Mouse (Mus musculus): ENCODE measurements at regions not wholly inside any gene's neighbourhood (a gene's known extent, or its start where the extent isn't known, plus 50 kb on each side); places are given as distances from the start of the nearest gene placed in this dataset.

DNA sequence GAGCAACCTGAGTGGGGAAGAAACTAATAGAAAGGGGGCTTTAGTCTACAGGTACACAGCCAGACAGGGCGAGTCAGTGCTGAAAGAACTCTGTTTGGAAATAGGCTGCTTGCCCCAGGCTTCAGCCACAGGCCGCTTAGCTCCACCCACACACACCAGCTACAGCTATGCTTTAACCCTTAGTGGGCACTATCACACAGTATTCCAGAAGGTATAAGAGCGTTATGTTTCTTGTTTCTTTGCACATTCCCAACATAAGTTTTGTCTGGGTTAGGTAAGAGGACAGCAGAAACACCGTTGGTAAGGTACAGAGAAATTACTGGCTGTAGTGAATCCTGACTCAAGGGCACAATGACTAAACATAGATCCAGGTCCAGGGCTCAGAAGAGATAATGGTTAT lies 165.8 kb downstream of the Spry2 start:
- ATAC-seq (ENCODE audit: insufficient read depth, low FRiP score): no peak
- Histone ChIP-seq H3K4me3 (replicated peaks; ENCODE audit: low read length) (no peak overlapping the region), H3K4me2 (ENCODE audit: low read depth, low read length) (peak overlapping the region; percentile 1; the same call in 1 of the 2 replicates), H3K27me3 (ENCODE audit: control insufficient read depth, insufficient read depth, low read length) (no peaks in the 10 kb centered on the region), H3K9ac (ENCODE audit: low read length) (no peak overlapping the region), H3K27ac (ENCODE audit: low read length) (no peak overlapping the region), H3K36me3 (ENCODE audit: control insufficient read depth, insufficient read depth, low read length) (no peaks in the 10 kb centered on the region), H3K9me3 (replicated peaks; ENCODE audit: control insufficient read depth, low read length) (no peaks in the 10 kb centered on the region), H3K4me1 (ENCODE audit: control insufficient read depth, insufficient read depth, low read length) (peaks cover 20% of the 10 kb centered on the region)
- WGBS: 7% methylated on average over 4 of the region's 4 CpGs

DNA sequence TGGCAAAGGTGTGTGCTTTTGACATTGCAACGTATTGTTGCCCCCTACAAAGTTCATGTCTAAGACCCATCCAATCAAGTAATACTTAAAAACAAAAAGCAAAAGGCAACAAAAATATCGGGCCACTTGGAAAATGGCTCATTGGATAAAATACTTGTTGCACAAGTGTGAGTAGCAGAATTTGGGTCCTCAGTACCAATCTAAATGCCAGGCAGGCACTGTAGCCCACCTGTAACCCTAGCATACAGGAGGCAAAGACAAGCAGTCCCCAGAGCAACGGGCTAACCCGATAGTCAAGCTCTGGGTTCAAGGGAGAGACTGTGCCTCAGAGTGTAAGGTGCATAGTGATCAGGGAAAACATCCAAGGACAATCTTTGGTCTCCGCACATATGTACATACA lies 167.8 kb downstream of the Spry2 start:
- ATAC-seq (ENCODE audit: insufficient read depth, low FRiP score): no peak
- no peak overlapping the region for H3K9ac ChIP-seq (ENCODE audit: low read length)

DNA sequence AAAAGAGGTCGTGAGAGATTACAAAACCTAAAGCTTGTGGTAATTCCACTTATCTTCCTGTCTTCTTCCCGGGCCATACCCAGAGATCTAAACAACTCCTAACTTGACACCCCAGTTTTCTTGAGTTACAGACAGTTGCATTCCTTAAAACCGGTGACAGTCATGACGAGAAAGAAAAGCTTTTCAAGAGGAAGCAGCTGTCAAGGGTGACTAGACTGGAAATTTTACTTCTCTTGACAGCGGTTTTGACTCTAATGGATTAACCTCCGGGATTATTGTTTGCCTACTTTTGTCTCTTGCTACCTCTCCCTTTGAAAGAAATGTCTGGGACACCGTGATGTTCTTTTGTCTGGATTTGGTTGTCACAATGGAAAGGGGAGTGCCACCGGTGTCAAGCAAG lies 170.9 kb downstream of the Spry2 start:
- no peak overlapping the region for H3K9ac ChIP-seq (ENCODE audit: low read length)
- H3K9me3 ChIP-seq (replicated peaks; ENCODE audit: control insufficient read depth, low read length): no peaks in the 10 kb centered on the region
- H3K4me2 ChIP-seq (ENCODE audit: low read depth, low read length): no peak overlapping the region
- H3K27me3 ChIP-seq (ENCODE audit: control insufficient read depth, insufficient read depth, low read length): no peaks in the 10 kb centered on the region
- H3K36me3 ChIP-seq (ENCODE audit: control insufficient read depth, insufficient read depth, low read length): no peaks in the 10 kb centered on the region
- no peak overlapping the region for H3K4me3 ChIP-seq (replicated peaks; ENCODE audit: low read length)
- no peak for ATAC-seq (ENCODE audit: insufficient read depth, low FRiP score)
- no peak overlapping the region for H3K27ac ChIP-seq (ENCODE audit: low read length)
- WGBS: 38% methylated on average over 8 of the region's 8 CpGs
- H3K4me1 ChIP-seq (ENCODE audit: control insufficient read depth, insufficient read depth, low read length): peaks cover 2% of the 10 kb centered on the region

More for the DNA sequence above, 167.8 kb downstream of the Spry2 start:
- H3K4me1 ChIP-seq (ENCODE audit: control insufficient read depth, insufficient read depth, low read length): peaks cover 20% of the 10 kb centered on the region
- no peaks in the 10 kb centered on the region for H3K36me3 ChIP-seq (ENCODE audit: control insufficient read depth, insufficient read depth, low read length)
- 90% methylated on average over 5 of the region's 5 CpGs for WGBS
- H3K9me3 ChIP-seq (replicated peaks; ENCODE audit: control insufficient read depth, low read length): no peaks in the 10 kb centered on the region
- H3K27ac ChIP-seq (ENCODE audit: low read length): no peak overlapping the region
- no peaks in the 10 kb centered on the region for H3K27me3 ChIP-seq (ENCODE audit: control insufficient read depth, insufficient read depth, low read length)
- H3K4me2 ChIP-seq (ENCODE audit: low read depth, low read length): no peak overlapping the region
- no peak overlapping the region for H3K4me3 ChIP-seq (replicated peaks; ENCODE audit: low read length)

DNA sequence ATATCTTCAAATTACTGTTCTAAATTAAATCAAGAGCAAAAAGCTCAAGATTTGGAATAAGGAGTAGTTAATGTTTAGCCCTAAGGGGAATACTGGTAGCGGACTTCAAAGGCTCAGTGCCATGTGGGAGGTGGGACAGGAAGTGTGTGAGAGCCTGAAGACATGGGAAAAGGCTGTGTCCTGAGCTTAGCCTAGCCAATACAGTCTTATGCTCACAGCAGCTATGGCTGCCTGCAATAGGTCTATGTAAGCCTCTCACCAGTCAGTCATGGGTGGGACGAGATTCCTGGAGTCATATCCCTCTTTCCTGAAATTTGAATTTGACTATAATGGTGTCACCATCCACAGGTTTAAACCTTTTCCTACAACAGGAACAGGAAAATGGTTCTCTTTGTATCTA lies 173.7 kb downstream of the Spry2 start:
- no peak for ATAC-seq (ENCODE audit: insufficient read depth, low FRiP score)
- Histone ChIP-seq H3K4me3 (replicated peaks; ENCODE audit: low read length) (no peak overlapping the region), H3K4me1 (ENCODE audit: control insufficient read depth, insufficient read depth, low read length) (no peaks in the 10 kb centered on the region), H3K27ac (ENCODE audit: low read length) (no peak overlapping the region), H3K27me3 (ENCODE audit: control insufficient read depth, insufficient read depth, low read length) (no peaks in the 10 kb centered on the region), H3K36me3 (ENCODE audit: control insufficient read depth, insufficient read depth, low read length) (no peaks in the 10 kb centered on the region), H3K9ac (ENCODE audit: low read length) (no peak overlapping the region), H3K9me3 (replicated peaks; ENCODE audit: control insufficient read depth, low read length) (no peaks in the 10 kb centered on the region), H3K4me2 (ENCODE audit: low read depth, low read length) (no peak overlapping the region)
- 74% methylated on average over 2 of the region's 2 CpGs for WGBS

DNA sequence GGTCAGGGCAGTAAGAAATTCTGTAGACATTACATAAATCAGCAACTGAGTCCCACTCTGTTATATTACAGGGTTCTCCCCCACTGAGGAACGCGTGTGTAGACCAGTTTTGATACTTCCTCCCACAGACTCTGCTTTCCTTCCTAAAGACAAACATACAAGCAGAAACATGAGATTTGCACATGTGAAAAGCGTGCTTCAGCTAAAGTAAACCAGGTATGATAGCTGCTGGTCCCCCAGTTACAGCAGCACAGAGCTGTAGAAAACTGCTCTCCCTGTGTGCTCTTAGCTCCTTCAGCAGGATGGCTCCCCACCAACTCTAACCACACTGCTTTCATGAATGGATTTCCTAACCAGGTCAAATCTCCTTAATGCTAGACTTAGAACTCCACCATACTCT lies 175.0 kb downstream of the Spry2 start:
- Histone ChIP-seq H3K4me1 (ENCODE audit: control insufficient read depth, insufficient read depth, low read length) (no peaks in the 10 kb centered on the region), H3K27ac (ENCODE audit: low read length) (no peak overlapping the region), H3K36me3 (ENCODE audit: control insufficient read depth, insufficient read depth, low read length) (no peaks in the 10 kb centered on the region), H3K4me3 (replicated peaks; ENCODE audit: low read length) (no peak overlapping the region), H3K4me2 (ENCODE audit: low read depth, low read length) (no peak overlapping the region), H3K27me3 (ENCODE audit: control insufficient read depth, insufficient read depth, low read length) (no peaks in the 10 kb centered on the region), H3K9me3 (replicated peaks; ENCODE audit: control insufficient read depth, low read length) (no peaks in the 10 kb centered on the region), H3K9ac (ENCODE audit: low read length) (no peak overlapping the region)
- WGBS: 56% methylated on average over 3 of the region's 3 CpGs
- ATAC-seq (ENCODE audit: insufficient read depth, low FRiP score): no peak

DNA sequence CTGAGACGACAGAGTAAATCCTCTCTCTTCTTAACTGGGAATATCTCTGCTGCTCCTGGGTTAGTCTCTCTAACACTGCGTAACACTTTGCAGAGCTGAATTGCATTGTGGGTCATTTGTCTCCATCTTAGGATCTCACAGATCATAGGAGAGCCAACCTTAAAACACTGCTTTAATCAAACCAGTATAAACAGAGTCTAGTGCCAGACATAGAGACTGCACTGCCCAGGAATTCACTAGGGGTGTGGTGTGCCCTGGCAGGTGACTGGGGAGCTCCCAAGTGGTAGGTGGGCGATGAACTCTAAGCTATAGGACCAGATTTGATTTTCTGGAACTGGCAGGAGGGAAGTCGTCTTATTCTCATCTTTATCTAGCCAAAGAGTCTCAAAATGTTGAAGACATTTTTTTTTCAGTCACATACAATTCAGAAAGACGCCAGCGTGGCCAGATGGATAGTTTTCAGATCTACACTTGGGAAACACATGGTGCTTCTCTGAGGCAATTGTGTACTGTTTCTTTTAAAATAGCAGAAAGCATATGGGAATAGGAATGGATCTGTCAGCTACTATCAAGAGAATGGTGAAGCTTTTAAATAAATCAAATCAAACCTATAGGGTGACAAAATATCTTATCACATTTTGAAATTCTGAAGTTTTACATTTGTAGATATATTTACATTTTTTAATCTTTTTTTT lies 175.7 kb downstream of the Spry2 start:
- no peak for ATAC-seq (ENCODE audit: insufficient read depth, low FRiP score)
- H3K36me3 ChIP-seq (ENCODE audit: control insufficient read depth, insufficient read depth, low read length): no peaks in the 10 kb centered on the region
- no peaks in the 10 kb centered on the region for H3K9me3 ChIP-seq (replicated peaks; ENCODE audit: control insufficient read depth, low read length)
- no peak overlapping the region for H3K27ac ChIP-seq (ENCODE audit: low read length)
- H3K4me2 ChIP-seq (ENCODE audit: low read depth, low read length): no peak overlapping the region
- H3K4me1 ChIP-seq (ENCODE audit: control insufficient read depth, insufficient read depth, low read length): no peaks in the 10 kb centered on the region
- WGBS: 71% methylated on average over 6 of the region's 6 CpGs
- H3K4me3 ChIP-seq (replicated peaks; ENCODE audit: low read length): no peak overlapping the region
- H3K9ac ChIP-seq (ENCODE audit: low read length): no peak overlapping the region
- no peaks in the 10 kb centered on the region for H3K27me3 ChIP-seq (ENCODE audit: control insufficient read depth, insufficient read depth, low read length)

DNA sequence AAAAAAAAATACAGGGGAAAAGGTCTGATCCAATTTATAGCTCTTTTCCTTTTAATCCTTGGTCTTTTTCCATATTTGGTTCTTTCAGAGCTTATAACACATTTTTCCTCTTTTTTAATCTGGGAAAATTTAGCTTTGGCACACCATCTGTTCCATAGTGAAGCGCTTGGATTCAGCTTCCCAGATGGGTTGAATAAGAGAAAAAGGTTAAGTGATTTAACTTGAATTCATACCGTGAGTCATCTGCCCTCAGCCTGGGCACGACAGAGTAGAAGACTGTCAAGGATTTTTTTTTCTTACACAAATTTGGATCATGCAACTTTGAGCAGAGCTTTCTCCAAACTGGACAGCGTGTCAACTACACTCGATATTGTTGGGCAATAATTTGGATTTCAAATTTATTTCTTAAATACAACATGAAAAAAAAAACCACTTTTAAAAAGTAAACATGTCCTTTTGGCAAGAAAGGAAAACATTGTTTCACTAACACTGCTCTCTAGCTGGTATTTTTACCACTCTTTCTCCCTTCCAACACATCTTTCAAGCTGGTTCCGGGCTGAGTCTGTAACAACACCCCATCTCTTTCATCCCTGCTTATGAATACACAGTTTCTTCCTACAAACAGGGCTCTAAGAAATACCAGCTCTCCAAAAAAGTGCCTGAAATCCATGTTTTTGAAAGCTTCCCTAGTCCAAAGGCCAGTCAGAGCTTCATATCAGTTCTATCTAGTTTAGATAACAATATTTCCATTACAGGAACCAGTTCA lies 177.8 kb downstream of the Spry2 start:
- WGBS: 67% methylated on average over 6 of the region's 6 CpGs
- H3K4me1 ChIP-seq (ENCODE audit: control insufficient read depth, insufficient read depth, low read length): no peaks in the 10 kb centered on the region
- H3K36me3 ChIP-seq (ENCODE audit: control insufficient read depth, insufficient read depth, low read length): no peaks in the 10 kb centered on the region
- no peaks in the 10 kb centered on the region for H3K9me3 ChIP-seq (replicated peaks; ENCODE audit: control insufficient read depth, low read length)
- no peak overlapping the region for H3K27ac ChIP-seq (ENCODE audit: low read length)
- no peak overlapping the region for H3K9ac ChIP-seq (ENCODE audit: low read length)
- no peaks in the 10 kb centered on the region for H3K27me3 ChIP-seq (ENCODE audit: control insufficient read depth, insufficient read depth, low read length)
- no peak overlapping the region for H3K4me2 ChIP-seq (ENCODE audit: low read depth, low read length)
- no peak overlapping the region for H3K4me3 ChIP-seq (replicated peaks; ENCODE audit: low read length)
- no peak for ATAC-seq (ENCODE audit: insufficient read depth, low FRiP score)

DNA sequence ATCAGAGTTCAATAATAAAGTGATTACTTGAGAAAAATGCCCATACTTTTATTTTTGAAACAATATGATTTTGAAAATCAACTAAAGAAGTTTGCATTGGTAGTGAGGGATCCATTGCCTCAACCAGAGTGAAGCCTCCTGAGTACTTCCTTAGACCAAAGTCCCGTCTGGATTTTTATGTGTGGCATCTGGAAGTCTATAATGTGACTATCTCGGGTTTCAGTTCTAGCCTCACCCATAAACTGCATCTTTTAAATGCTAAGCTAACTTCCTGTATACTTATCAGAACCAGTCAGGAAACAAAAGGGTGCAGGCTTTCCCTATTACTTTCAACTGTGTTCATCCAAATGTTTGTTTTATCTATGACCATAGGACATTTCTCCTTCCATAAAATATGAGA lies 178.8 kb downstream of the Spry2 start:
- 38% methylated on average over 2 of the region's 2 CpGs for WGBS
- Histone ChIP-seq H3K9me3 (replicated peaks; ENCODE audit: control insufficient read depth, low read length) (no peaks in the 10 kb centered on the region), H3K4me1 (ENCODE audit: control insufficient read depth, insufficient read depth, low read length) (no peaks in the 10 kb centered on the region), H3K9ac (ENCODE audit: low read length) (no peak overlapping the region), H3K4me2 (ENCODE audit: low read depth, low read length) (no peak overlapping the region), H3K4me3 (replicated peaks; ENCODE audit: low read length) (no peak overlapping the region), H3K27ac (ENCODE audit: low read length) (no peak overlapping the region), H3K27me3 (ENCODE audit: control insufficient read depth, insufficient read depth, low read length) (no peaks in the 10 kb centered on the region), H3K36me3 (ENCODE audit: control insufficient read depth, insufficient read depth, low read length) (no peaks in the 10 kb centered on the region)
- no peak for ATAC-seq (ENCODE audit: insufficient read depth, low FRiP score)

DNA sequence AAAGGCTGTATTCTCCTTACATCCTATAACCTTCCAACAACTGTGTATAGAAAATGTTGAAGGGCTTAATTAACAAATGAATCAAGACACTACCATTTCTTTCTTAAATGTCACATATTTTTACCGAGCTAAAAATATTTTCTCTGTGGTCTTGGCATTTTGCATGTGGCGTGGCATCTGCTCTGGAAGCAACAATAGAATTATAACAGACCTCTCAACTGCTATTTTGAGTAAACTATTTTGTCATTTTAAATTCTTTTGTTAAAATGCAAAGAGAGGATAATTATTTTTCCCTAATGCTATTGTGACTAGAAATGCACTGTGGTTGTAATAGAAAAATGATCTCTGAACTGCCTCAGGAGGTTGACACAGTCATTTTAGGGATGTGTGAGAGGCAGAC lies 187.9 kb downstream of the Spry2 start:
- H3K36me3 ChIP-seq (ENCODE audit: control insufficient read depth, insufficient read depth, low read length): no peaks in the 10 kb centered on the region
- H3K9ac ChIP-seq (ENCODE audit: low read length): no peak overlapping the region
- H3K9me3 ChIP-seq (replicated peaks; ENCODE audit: control insufficient read depth, low read length): no peaks in the 10 kb centered on the region
- H3K4me2 ChIP-seq (ENCODE audit: low read depth, low read length): no peak overlapping the region
- H3K4me1 ChIP-seq (ENCODE audit: control insufficient read depth, insufficient read depth, low read length): no peaks in the 10 kb centered on the region
- no peak overlapping the region for H3K27ac ChIP-seq (ENCODE audit: low read length)
- H3K4me3 ChIP-seq (replicated peaks; ENCODE audit: low read length): no peak overlapping the region
- H3K27me3 ChIP-seq (ENCODE audit: control insufficient read depth, insufficient read depth, low read length): no peaks in the 10 kb centered on the region
- ATAC-seq (ENCODE audit: insufficient read depth, low FRiP score): no peak
- WGBS: 62% methylated on average over 2 of the region's 2 CpGs
